Mouse (Mus musculus) ES-Bruce4 (cell line): ENCODE data around the gene Eif4e3. TPM values are rescaled to one million over a fixed set of nuclear protein-coding genes. Genes with fewer than 3 reads are reported as not detected.

Experiments used
- H3K27ac ChIP-seq: 2 replicates; pipeline ENCODE4 v1.5.1; 2012; ENCODE audit warnings: low read length, inconsistent platforms; ENCODE audit not compliant: insufficient read depth
- H3K27me3 ChIP-seq: 2 replicates; pipeline ENCODE4 v1.6.1; 2012; ENCODE audit warnings: mild to moderate bottlenecking, low read length, inconsistent platforms; ENCODE audit not compliant: control insufficient read depth, poor library complexity, insufficient read depth, severe bottlenecking
- H3K36me3 ChIP-seq: 2 replicates; pipeline ENCODE4 v1.6.1; 2012; ENCODE audit warnings: inconsistent platforms, mild to moderate bottlenecking, low read length, moderate library complexity; ENCODE audit not compliant: control insufficient read depth, poor library complexity, insufficient read depth, severe bottlenecking
- H3K4me1 ChIP-seq: one replicate; pipeline ENCODE4 v1.8.1; 2011; ENCODE audit warnings: low read length; ENCODE audit not compliant: control insufficient read depth, insufficient read depth
- H3K4me3 ChIP-seq: 2 replicates; pipeline ENCODE4 v1.5.1; 2011; ENCODE audit warnings: low read depth, mild to moderate bottlenecking, low read length
- H3K9ac ChIP-seq: 2 replicates; pipeline ENCODE4 v1.6.1; 2012; ENCODE audit warnings: low read depth, mild to moderate bottlenecking, inconsistent platforms; ENCODE audit not compliant: poor library complexity, severe bottlenecking
- H3K9me3 ChIP-seq: replicated peaks from 2 replicates; pipeline ENCODE4 v1.6.1; 2012; ENCODE audit warnings: mild to moderate bottlenecking, low read length, inconsistent platforms; ENCODE audit not compliant: control insufficient read depth, poor library complexity, insufficient read depth, severe bottlenecking
- CTCF ChIP-seq: IDR thresholded peaks from one replicate; pipeline ENCODE4 v1.8.1; 2011; ENCODE audit warnings: low read depth, low read length
- EP300 ChIP-seq: IDR thresholded peaks from 2 replicates; pipeline ENCODE4 v1.6.1; 2011; ENCODE audit warnings: low read depth, low read length; ENCODE audit not compliant: insufficient read depth
- POLR2A ChIP-seq: IDR thresholded peaks from one replicate; pipeline ENCODE4 v1.8.1; 2011; ENCODE audit warnings: low read length; ENCODE audit not compliant: insufficient read depth
- polyA plus RNA-seq: library from polyadenylated mRNA; stranded (reverse); fragments of >200 nt; gene quantifications from 2 replicates; pipeline ENCODE4 v1.2.4, GENCODE M21; 2011; ENCODE audit warnings: low read depth; ENCODE audit not compliant: missing spikeins, insufficient read depth, insufficient read length

Gene Eif4e3
- polyA plus RNA-seq, 1 experiment, result 8.6 TPM

DNA sequence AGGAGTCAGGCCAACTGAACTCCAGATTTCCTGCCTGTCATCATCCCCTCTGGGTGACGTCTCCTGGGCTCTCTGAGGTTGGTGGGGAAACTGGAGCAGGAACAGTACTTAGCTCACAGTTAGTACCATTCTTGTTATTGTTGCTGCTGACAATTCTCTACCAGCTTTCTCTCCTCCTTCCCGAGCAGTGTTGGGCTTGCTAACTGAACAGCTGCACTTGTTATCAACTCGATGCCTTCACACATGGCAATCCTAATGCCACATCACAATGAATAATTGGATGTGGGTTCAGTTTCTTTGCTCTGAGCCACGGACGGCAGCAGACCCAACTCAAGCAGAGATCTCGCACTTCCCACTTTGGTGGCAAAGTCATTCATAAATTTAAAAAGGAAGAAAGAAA is 89.5 kb downstream of the Eif4e3 start:
- TF ChIP-seq CTCF (no peak), EP300 (no peak), POLR2A (no peak)
- no peak overlapping the region for H3K9ac ChIP-seq
- no peaks in the 10 kb centered on the region for H3K27me3 ChIP-seq
- no peaks in the 10 kb centered on the region for H3K36me3 ChIP-seq
- H3K4me1 ChIP-seq, result no peaks in the 10 kb centered on the region
- no peak overlapping the region for H3K4me3 ChIP-seq
- no peak overlapping the region for H3K27ac ChIP-seq
- H3K9me3 ChIP-seq, result no peaks in the 10 kb centered on the region

DNA sequence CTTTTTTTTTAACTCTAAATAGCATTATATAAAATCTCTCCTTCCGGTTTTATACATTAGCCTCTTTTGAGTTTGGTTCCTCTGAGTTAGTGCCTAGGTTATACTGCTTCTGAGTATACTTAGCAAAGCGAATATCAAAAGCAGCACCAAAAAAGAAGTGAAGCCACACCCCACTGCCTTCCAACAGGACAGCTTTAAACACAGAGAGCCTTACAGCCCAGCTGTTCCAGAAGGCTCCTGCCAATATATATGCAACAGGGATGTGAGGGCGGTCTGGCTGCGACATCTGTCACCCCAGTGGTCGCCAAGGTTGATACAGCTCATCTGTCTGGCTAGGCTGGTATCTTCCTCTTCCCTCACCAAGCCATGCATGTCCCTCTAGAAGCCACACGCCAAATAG is 90.9 kb downstream of the Eif4e3 start:
- no peak for TF ChIP-seq EP300
- H3K36me3 ChIP-seq, result no peaks in the 10 kb centered on the region

More for the DNA sequence above, 90.9 kb downstream of the Eif4e3 start:
- Histone ChIP-seq H3K9ac (no peak overlapping the region), H3K9me3 (no peaks in the 10 kb centered on the region), H3K27me3 (no peaks in the 10 kb centered on the region), H3K4me3 (no peak overlapping the region), H3K27ac (no peak overlapping the region), H3K4me1 (no peaks in the 10 kb centered on the region)

Other genes with a start within 250 kb of the Eif4e3 start
- 31.7 and 33.5 TPM in 2 replicates for gene Foxp1, start 144.1 kb downstream of the Eif4e3 start, polyA plus RNA-seq
- gene Gm20696, start within 50 bp of the Eif4e3 start, polyA plus RNA-seq, result 0.24 TPM in 1 of 2 replicates, not detected in the other
- 2.1 and 2.9 TPM in 2 replicates for gene Gpr27, start 25.9 kb upstream of the Eif4e3 start, polyA plus RNA-seq
- gene Prok2, start 59.6 kb upstream of the Eif4e3 start, polyA plus RNA-seq, result not detected in 2 replicates